Mouse (Mus musculus) right cerebral cortex, postnatal 36 days (tissue): Measurements from ENCODE around the gene Itgad.
A peak's percentile ranks its signal among the peaks of the same experiment; 100 is the strongest.

Experiments
- DNase-seq, 2 experiments: peaks; one replicate each; pipeline ENCODE4 v3.0.0; 2022; ENCODE audit warnings: low spot score in 2 of 2, mixed read lengths in 1 of 2

The Itgad gene

GRCm38 (mm10) chr7:128243921-128244320 is 89.7 kb downstream of the Itgad start:
- no peak for DNase-seq

- no peak for DNase-seq
These were observed 90.3 kb downstream of the Itgad start for GRCm38 (mm10) chr7:128244410-128245025.

GRCm38 (mm10) chr7:128245547-128245946 is 91.4 kb downstream of the Itgad start:
- DNase-seq, result no peak

GRCm38 (mm10) chr7:128246496-128247391 is 92.6 kb downstream of the Itgad start, which contains the start of gene Tgfb1i1:
TSS of gene Tgfb1i1 (plus strand) at chr7:128246812.
- DNase-seq, result peak in 1 of 2 experiments; percentile 50

GRCm38 (mm10) chr7:128247443-128247842 is 93.3 kb downstream of the Itgad start:
- peak; percentile 73 to 85 for DNase-seq

GRCm38 (mm10) chr7:128248081-128249042 is 94.2 kb downstream of the Itgad start:
- DNase-seq, result no peak

GRCm38 (mm10) chr7:128249998-128250397 is 95.8 kb downstream of the Itgad start:
- no peak for DNase-seq

GRCm38 (mm10) chr7:128251946-128252345 is 97.8 kb downstream of the Itgad start:
- no peak for DNase-seq

GRCm38 (mm10) chr7:128252609-128253008 is 98.4 kb downstream of the Itgad start:
- peak; percentile 75 to 77 for DNase-seq

- DNase-seq, result no peak
These were observed 100.8 kb downstream of the Itgad start for GRCm38 (mm10) chr7:128254978-128255377.

- no peak for DNase-seq
These were observed 101.6 kb downstream of the Itgad start for GRCm38 (mm10) chr7:128255757-128256156.

- DNase-seq, result no peak
These were observed 102.7 kb downstream of the Itgad start for GRCm38 (mm10) chr7:128256783-128257334.

GRCm38 (mm10) chr7:128265411-128265810 is 111.2 kb downstream of the Itgad start, which contains the start of gene Slc5a2:
TSS of gene Slc5a2 (plus strand) at chr7:128265657.
- DNase-seq, result no peak

GRCm38 (mm10) chr7:128266056-128266455 is 111.9 kb downstream of the Itgad start:
- no peak for DNase-seq

- DNase-seq, result no peak
These were observed 113.2 kb downstream of the Itgad start for GRCm38 (mm10) chr7:128267391-128267790.

- DNase-seq, result no peak
These were observed 113.6 kb downstream of the Itgad start for GRCm38 (mm10) chr7:128267813-128268212.

GRCm38 (mm10) chr7:128270431-128270850 is 116.3 kb downstream of the Itgad start:
- DNase-seq, result no peak

GRCm38 (mm10) chr7:128271496-128271895 is 117.3 kb downstream of the Itgad start:
- no peak for DNase-seq
